Mouse (Mus musculus) heart, adult 2 months (tissue): Measurements from ENCODE around the gene Gm3604.

Experiments used
- CTCF ChIP-seq: fragments of 200-600 bp; IDR thresholded peaks from 2 replicates; pipeline ENCODE4 v1.8.1; 2022; ENCODE audit warnings: antibody characterized with exemption, mild to moderate bottlenecking, moderate library complexity
- POLR2A ChIP-seq: fragments of 200-500 bp; IDR thresholded peaks from 2 replicates; pipeline ENCODE4 v1.6.1; 2011; ENCODE audit warnings: mild to moderate bottlenecking, low read depth, low read length, control low read depth; ENCODE audit not compliant: insufficient read depth

DNA sequence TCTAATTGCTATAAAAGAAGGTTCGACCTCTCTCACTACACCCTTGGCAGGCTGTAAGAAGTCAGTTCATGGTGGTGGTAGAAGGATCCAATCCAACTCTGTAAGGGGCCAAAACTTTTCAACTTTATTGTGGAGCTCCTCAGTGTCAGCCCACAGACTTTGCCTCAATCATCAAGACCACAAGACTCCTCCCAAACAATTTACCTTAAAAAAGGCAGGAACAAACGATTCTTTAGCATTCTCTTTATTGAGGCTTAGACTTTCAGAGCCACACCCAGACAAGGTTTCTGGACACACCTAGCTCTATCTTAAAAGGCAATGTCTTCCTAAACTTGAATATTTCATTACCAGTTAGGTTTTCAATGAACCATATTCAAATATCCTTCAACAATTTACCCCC, 51.6 kb downstream of the Gm3604 start:
- TF ChIP-seq CTCF (no peak), POLR2A (no peak)
